Mouse (Mus musculus) heart, embryonic 15.5 days (tissue): ENCODE measurements around the gene Slc25a54. TPM values are rescaled to one million over a fixed set of nuclear protein-coding genes. Genes with fewer than 3 reads are reported as not detected.

Experiments
- ATAC-seq: fragments of 200-750 bp; cut with Nextera tagmentation; replicated peaks from 2 replicates; pipeline ENCODE4 v1.8.0; 2017; ENCODE audit warnings: low read depth, moderate TSS enrichment; ENCODE audit not compliant: insufficient number of reproducible peaks, insufficient read depth, low FRiP score
- H3K27ac ChIP-seq: fragments of 300-500 bp; sonication (generic); 2 replicates; pipeline ENCODE4 v1.5.1; 2015; ENCODE audit warnings: mild to moderate bottlenecking, inconsistent platforms
- H3K27me3 ChIP-seq: fragments of 300-500 bp; sonication (generic); 2 replicates; pipeline ENCODE4 v1.6.1; 2015; ENCODE audit warnings: inconsistent platforms
- H3K36me3 ChIP-seq: fragments of 300-500 bp; sonication (generic); 2 replicates; pipeline ENCODE4 v1.6.1; 2015; ENCODE audit warnings: mild to moderate bottlenecking, inconsistent platforms
- H3K4me1 ChIP-seq: fragments of 300-500 bp; sonication (generic); replicated peaks from 2 replicates; pipeline ENCODE4 v1.6.1; 2015; ENCODE audit warnings: inconsistent platforms
- H3K4me2 ChIP-seq: fragments of 300-500 bp; sonication (generic); 2 replicates; pipeline ENCODE4 v1.6.1; 2015; ENCODE audit warnings: inconsistent platforms, mild to moderate bottlenecking, moderate library complexity
- H3K4me3 ChIP-seq: fragments of 300-500 bp; sonication (generic); 2 replicates; pipeline ENCODE4 v1.5.1; 2015; ENCODE audit warnings: mild to moderate bottlenecking, inconsistent platforms
- H3K9ac ChIP-seq: fragments of 300-500 bp; sonication (generic); 2 replicates; pipeline ENCODE4 v1.6.1; 2015; ENCODE audit warnings: mild to moderate bottlenecking, inconsistent platforms
- H3K9me3 ChIP-seq: fragments of 300-500 bp; sonication (generic); replicated peaks from 2 replicates; pipeline ENCODE4 v1.6.1; 2016; ENCODE audit warnings: inconsistent platforms
- WGBS: fragments of 180-500 bp; shearing (Covaris S2); methylation state at CpG from one replicate; pipeline ENCODE4 v1.1.7; 2015; ENCODE audit warnings: mixed read lengths; 5-methylcytosine and 5-hydroxymethylcytosine counted together
- microRNA-seq: library from miRNA; unstranded; fragments of <30 nt; microRNA quantifications from one replicate; pipeline ENCODE4, GENCODE M21; 2016
- polyA plus RNA-seq: library from polyadenylated mRNA; unstranded; fragments of >200 nt; fragmentation: Nextera tagmentation; extraction: Ambion mirVana; gene quantifications from 2 replicates; pipeline ENCODE4 v1.2.1, GENCODE M21; 2015

Gene Slc25a54
- polyA plus RNA-seq, 1 experiment from 2014 or later: not detected

DNA sequence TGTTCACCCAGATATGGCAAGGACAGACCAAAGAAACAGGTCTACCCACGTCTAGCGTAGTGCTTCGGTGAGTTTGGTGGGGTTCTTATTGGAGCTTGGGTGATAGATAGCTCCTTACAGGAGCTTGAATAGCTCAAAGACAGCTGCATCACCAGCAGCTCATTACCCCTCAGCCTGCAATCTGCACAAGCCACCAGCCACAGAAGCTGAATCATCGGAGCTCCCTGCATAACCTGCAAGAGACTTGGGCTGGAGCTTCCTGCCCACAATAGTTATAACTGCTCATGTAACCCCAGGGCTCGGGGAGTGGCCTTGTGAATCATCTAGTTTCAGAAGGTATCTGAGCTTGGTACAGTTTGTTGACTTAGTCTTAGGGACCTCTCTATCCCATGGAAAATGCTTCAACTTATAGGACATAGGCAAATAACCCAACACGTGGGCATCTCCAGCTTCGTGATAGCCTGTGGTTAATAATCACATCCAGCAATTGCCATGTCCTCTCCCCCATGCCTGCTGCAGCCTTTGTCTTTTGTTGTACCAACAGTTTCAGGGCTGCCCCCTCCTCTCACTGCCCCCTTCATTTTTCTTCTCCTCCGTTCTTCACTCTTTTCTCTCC, 85.1 kb downstream of the Slc25a54 start:
- no peak overlapping the region for H3K4me3 ChIP-seq
- WGBS: 82% methylated on average over 8 of the region's 8 CpGs
- no peaks in the 10 kb centered on the region for H3K9me3 ChIP-seq
- H3K36me3 ChIP-seq: peaks cover 18% of the 10 kb centered on the region
- H3K4me2 ChIP-seq: no peak overlapping the region
- ATAC-seq: no peak
- H3K27me3 ChIP-seq: no peaks in the 10 kb centered on the region
- H3K27ac ChIP-seq: no peak overlapping the region
- H3K4me1 ChIP-seq: peaks cover 5% of the 10 kb centered on the region; the same call in 1 of the 2 replicates
- H3K9ac ChIP-seq: no peak overlapping the region

Small RNA genes lying within 50 kb of the gene (microRNA-seq; reads per million reads assigned to microRNA genes)
- gene Gm44384: not detected

Other genes starting within 250 kb of the Slc25a54 start
- gene Stxbp3, start 239.9 kb upstream of the Slc25a54 start, polyA plus RNA-seq: 28.1 and 29.9 TPM in 2 replicates
- 0.09 and 0.36 TPM in 2 replicates for gene Fndc7, start 190.5 kb upstream of the Slc25a54 start, polyA plus RNA-seq
- 48.1 and 51.6 TPM in 2 replicates for gene Prpf38b, start 168.7 kb upstream of the Slc25a54 start, polyA plus RNA-seq
- 0.25 TPM in 1 of 2 replicates, not detected in the other for gene Henmt1, start 140.6 kb upstream of the Slc25a54 start, polyA plus RNA-seq
- not detected in 2 replicates for gene Gm9857, start 140.0 kb upstream of the Slc25a54 start, polyA plus RNA-seq
- 6.2 and 7.6 TPM in 2 replicates for gene Fam102b, start 52.9 kb upstream of the Slc25a54 start, polyA plus RNA-seq
- 19.1 and 20.0 TPM in 2 replicates for gene Slc25a24, start 42.7 kb downstream of the Slc25a54 start, polyA plus RNA-seq